Mouse (Mus musculus) cerebellum, adult 2 months (tissue): ENCODE measurements at regions not wholly inside any gene's neighbourhood (a gene's known extent, or its start where the extent isn't known, plus 50 kb on each side); places are given as distances from the start of the nearest gene placed in this dataset.

ENCODE experiments used
- CTCF ChIP-seq: fragments of 200-500 bp; IDR thresholded peaks from 2 replicates; pipeline ENCODE4 v1.5.1; 2011; ENCODE audit warnings: low read depth, mild to moderate bottlenecking, control low read depth, low read length, moderate library complexity, borderline replicate concordance; ENCODE audit not compliant: insufficient read depth
- POLR2A ChIP-seq: fragments of 200-500 bp; IDR thresholded peaks from 2 replicates; pipeline ENCODE4 v1.6.1; 2011; ENCODE audit warnings: low read length, control low read depth, borderline replicate concordance; ENCODE audit not compliant: insufficient read depth

DNA sequence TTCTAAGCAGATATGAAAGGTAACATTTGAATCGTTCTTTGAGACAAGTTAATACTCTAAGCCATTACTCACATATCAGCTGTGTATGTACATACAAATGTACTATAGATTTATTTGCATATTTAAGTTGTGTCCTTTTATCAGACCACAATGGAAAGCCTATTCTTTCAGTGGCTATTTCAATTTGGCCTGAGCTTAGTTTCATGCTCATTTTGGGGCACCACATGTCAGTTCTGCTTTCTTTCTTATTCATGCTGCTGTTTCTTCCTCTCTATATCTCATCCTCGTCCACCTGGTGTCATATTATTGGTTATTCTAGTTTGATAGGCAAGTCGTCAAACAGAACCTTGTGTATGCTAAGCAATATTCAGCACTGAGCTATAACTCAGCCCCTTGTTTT lies 432.5 kb downstream of the Arl4a start:
- TF ChIP-seq POLR2A: no peak
- no peak for TF ChIP-seq CTCF
